Mouse (Mus musculus) cerebellum, adult 2 months (tissue): ENCODE measurements around the gene Zswim8. TPM values are rescaled to one million over a fixed set of nuclear protein-coding genes. Genes with fewer than 3 reads are reported as not detected.

Experiments
- DNase-seq, 2 experiments: peaks; one replicate each; pipeline ENCODE4 v3.0.0; 2021
- H3K27ac ChIP-seq: fragments of 200-500 bp; 2 replicates; pipeline ENCODE4 v1.5.1; 2012; ENCODE audit warnings: low read length, control low read depth, inconsistent platforms; ENCODE audit not compliant: insufficient read depth
- H3K27me3 ChIP-seq: fragments of 200-500 bp; 2 replicates; pipeline ENCODE4 v1.6.1; 2012; ENCODE audit warnings: inconsistent platforms, mild to moderate bottlenecking, low read length, moderate library complexity; ENCODE audit not compliant: control insufficient read depth, insufficient read depth
- H3K4me1 ChIP-seq: fragments of 200-500 bp; 2 replicates; pipeline ENCODE4 v1.6.1; 2011; ENCODE audit warnings: low read length; ENCODE audit not compliant: control insufficient read depth, insufficient read depth
- H3K4me3 ChIP-seq: fragments of 200-500 bp; replicated peaks from 2 replicates; pipeline ENCODE3; 2011; ENCODE audit warnings: mild to moderate bottlenecking, low read depth, low read length, control low read depth; ENCODE audit not compliant: insufficient read depth
- CTCF ChIP-seq: fragments of 200-500 bp; IDR thresholded peaks from 2 replicates; pipeline ENCODE4 v1.5.1; 2011; ENCODE audit warnings: low read depth, mild to moderate bottlenecking, control low read depth, low read length, moderate library complexity, borderline replicate concordance; ENCODE audit not compliant: insufficient read depth
- POLR2A ChIP-seq: fragments of 200-500 bp; IDR thresholded peaks from 2 replicates; pipeline ENCODE4 v1.6.1; 2011; ENCODE audit warnings: low read length, control low read depth, borderline replicate concordance; ENCODE audit not compliant: insufficient read depth
- WGBS: fragments of 180-500 bp; shearing (Covaris S2); methylation state at CpG from one replicate; pipeline ENCODE4 v1.1.7; 2018; 5-methylcytosine and 5-hydroxymethylcytosine counted together
- polyA plus RNA-seq: library from polyadenylated mRNA; depleted of rRNA; stranded (reverse); fragments of >200 nt; gene quantifications from 2 replicates; pipeline ENCODE4 v1.2.3, GENCODE M21; 2012; rRNA removed

The Zswim8 gene
- polyA plus RNA-seq: 164 and 177 TPM in 2 replicates

DNA sequence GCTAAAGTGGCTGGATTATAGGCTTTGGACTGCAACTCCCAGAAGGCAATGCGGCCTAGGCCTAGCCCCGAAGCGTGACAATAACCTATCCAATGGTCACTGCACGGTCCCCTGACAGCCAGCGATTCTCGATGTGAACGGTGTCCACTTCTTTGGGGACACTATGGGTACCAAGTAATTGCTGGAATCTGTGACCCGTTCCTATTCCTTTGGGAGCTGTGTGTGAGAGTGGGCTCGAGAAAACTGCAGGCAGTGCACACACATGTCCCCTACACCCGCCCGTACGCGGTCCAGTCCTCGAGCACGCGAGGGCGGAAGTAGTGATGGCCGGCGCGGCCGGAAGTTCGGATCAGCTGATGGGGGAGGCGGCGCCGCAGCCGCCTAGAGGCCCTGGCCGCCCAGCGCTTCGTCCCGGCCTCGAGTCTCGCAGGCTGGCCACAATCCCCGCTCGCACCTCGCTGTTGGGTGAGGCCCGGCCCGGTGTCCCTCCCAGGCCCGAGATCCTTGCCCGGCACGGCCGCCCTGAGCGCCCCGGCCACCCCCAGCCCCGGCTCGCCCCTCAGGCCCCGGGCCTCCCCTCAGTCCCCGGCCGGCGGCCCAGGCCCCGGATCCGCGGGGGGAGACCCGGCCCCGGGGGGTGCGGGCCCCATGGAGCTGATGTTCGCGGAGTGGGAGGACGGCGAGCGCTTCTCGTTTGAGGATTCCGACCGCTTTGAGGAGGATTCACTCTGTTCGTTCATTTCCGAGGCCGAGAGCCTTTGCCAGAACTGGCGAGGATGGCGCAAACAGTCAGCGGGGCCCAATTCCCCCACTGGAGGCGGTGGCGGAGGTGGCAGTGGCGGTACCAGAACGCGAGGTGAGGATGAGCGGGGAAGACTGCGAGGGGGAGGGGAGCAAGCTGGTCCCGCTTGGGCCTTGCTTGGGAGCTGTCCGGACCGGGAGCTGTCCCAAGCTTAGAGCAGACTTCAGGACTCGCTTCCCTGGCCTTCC, at the start of gene Zswim8:
Gene Zswim8, plus strand, starts transcription at position 352 of the 990 bp plus-strand sequence.
- Histone ChIP-seq H3K4me3 (peak within 1 kb of the TSS; percentile 71), H3K27me3 (no peaks in the 10 kb centered on the region), H3K27ac (peak within 1 kb of the TSS; percentile 64; the same call in 1 of the 2 replicates), H3K4me1 (peaks cover 4% of the 10 kb centered on the region; the same call in 1 of the 2 replicates)
- peak; percentile 93 to 94 for DNase-seq
- TF ChIP-seq CTCF: no peak
- peak; percentile 83 for TF ChIP-seq POLR2A
- WGBS: 1% methylated on average over 80 of the region's 80 CpGs

- H3K27ac ChIP-seq: no peak overlapping the region
- 0 out of 2 replicates have a peak, but pooled peaks cover 3% of the 10 kb centered on the region for H3K4me1 ChIP-seq
- no peaks in the 10 kb centered on the region for H3K27me3 ChIP-seq
- TF ChIP-seq CTCF (peak; percentile 16; the same call in 1 of the 2 replicates), POLR2A (no peak)
- H3K4me3 ChIP-seq: no peak overlapping the region
- DNase-seq: peak in 1 of 2 experiments; percentile 49
Observed at GRCm38 (mm10) chr14:20658326-20658725, 49.0 kb upstream of the Zswim8 start.

DNA sequence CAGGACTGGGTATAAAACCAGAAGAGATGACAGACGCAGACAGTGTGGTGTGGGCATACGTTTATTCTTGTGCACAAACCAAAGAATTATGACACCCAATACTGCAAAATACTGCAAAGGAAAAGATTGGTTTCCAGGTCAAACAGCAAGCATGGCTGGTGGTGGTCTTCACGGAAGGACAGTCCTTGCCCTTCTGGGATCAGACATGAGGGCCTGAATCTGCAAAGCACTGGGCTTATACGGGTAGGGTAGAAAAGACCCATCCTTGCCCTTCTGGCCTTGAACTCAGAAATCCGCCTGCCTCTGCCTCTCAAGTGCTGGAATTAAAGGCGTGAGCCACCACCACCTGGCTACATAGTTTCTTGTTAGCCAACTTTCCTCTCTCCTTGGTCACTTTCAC, 48.5 kb upstream of the Zswim8 start:
- 87% methylated on average over 6 of the region's 6 CpGs for WGBS
- H3K27ac ChIP-seq: no peak overlapping the region
- no peak for DNase-seq
- TF ChIP-seq POLR2A (no peak), CTCF (no peak)
- H3K4me1 ChIP-seq: 0 out of 2 replicates have a peak, but pooled peaks cover 3% of the 10 kb centered on the region
- no peaks in the 10 kb centered on the region for H3K27me3 ChIP-seq
- H3K4me3 ChIP-seq: no peak overlapping the region

- H3K27me3 ChIP-seq: no peaks in the 10 kb centered on the region
- DNase-seq: no peak
- no peak overlapping the region for H3K4me3 ChIP-seq
- 98% methylated on average over 7 of the region's 7 CpGs for WGBS
- TF ChIP-seq CTCF (no peak), POLR2A (no peak)
- H3K4me1 ChIP-seq: 0 out of 2 replicates have a peak, but pooled peaks cover 3% of the 10 kb centered on the region
- no peak overlapping the region for H3K27ac ChIP-seq
Observed at GRCm38 (mm10) chr14:20659687-20660086, 47.7 kb upstream of the Zswim8 start.

DNA sequence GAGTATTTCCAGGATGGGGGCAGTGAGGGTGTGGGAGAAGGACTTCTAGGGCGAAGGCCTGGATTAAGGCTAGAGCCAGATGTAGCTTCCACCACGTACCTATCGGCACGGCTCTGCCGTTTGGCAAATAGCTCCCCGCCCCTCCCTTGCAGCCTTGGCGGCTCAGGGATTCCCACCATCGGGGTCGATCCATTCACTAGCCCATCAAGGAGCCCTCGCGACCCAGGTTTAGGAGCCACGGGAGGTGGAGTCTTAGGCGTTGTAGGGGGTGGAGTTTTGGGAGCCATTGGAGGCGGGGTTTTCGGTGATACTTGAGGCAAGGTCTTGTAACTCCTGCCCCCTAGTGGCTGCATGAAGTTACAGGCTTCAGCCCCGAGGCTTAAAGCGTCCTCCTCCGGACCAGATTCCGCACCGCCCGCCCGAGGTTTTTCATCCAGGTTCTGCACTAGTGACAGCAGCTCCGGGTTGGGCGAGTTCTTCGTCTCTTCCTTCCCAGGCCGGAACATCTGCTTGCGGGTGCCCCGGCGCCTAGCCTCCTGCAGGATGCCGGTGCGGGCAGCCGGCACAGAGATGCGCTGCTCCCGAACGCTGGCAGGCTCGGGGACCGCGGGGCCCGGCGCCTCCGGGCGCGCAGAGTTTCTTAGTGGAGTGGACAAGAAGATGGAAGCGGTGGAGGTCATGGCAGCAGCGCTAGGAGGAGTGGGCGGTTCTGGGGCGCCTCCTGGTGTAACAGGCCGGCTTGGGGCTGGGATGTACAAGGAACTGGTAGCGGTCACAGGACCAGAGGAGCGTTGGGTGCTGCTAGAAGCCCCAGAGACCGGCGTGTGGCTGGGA, 46.3 kb upstream of the Zswim8 start:
- peak; percentile 95 for DNase-seq
- peak overlapping the region; percentile 55 for H3K27ac ChIP-seq
- TF ChIP-seq POLR2A (peak; percentile 66; the same call in 1 of the 2 replicates), CTCF (peak; percentile 82)
- 0 out of 2 replicates have a peak, but pooled peaks cover 3% of the 10 kb centered on the region for H3K4me1 ChIP-seq
- peak overlapping the region; percentile 80 for H3K4me3 ChIP-seq
- H3K27me3 ChIP-seq: no peaks in the 10 kb centered on the region
- WGBS: under 1% methylated on average over 52 of the region's 52 CpGs

DNA sequence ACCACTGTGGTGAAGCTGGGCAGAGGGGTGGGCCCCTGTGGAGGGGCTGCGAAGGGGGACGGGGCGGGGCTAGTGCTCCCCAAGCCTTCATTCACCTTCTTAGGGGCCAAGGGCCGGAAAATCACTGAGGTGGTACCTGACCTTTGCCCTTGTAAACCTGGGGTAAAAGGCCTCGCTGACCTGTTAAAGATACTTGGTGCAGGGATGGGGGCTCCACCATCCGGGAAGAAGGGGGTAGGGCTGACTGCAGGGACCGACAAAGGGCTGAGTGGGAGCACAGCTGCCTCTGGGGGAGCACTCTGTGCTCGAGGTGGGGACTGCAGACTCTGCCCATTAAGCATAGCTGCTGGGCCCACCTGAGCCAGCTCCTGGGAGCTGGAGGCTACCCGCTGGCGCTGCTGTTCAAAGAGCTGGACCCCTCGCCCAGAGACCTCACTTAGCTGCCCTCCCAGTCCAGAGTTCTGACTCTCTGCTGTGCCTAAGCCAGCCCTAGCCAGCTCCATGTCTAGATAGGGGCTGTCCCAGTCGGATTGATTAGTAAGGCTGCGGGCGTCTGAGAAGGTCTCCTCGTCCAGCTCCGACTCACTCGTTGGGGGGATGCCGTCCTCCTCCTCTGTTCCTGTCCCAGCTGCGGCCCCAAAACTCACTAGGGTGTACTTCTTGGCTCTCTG, 45.6 kb upstream of the Zswim8 start:
- H3K27ac ChIP-seq: peak overlapping the region; percentile 49; the same call in 1 of the 2 replicates
- TF ChIP-seq POLR2A (no peak), CTCF (no peak)
- peak overlapping the region; percentile 80 for H3K4me3 ChIP-seq
- peak in 1 of 2 experiments; percentile 22 for DNase-seq
- no peaks in the 10 kb centered on the region for H3K27me3 ChIP-seq
- H3K4me1 ChIP-seq: 0 out of 2 replicates have a peak, but pooled peaks cover 3% of the 10 kb centered on the region
- 8% methylated on average over 19 of the region's 19 CpGs for WGBS

DNA sequence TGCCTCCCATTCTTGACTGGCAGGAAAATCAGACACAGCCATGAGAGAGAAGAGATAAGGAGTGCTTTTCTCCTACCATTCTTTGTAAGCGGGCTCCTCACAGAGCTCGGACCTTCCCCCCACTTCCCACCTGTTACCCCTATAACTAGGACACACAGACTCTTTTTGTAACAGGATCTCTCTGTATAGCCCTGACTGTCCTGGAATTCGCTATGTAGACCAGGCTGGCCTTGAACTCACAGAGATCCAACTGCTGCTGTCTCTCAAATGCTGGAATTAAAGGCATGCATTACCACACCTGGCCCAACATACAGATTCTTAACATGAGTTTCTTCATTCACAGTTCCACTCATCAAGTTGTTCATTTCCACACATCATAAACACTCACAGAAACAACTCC, 44.6 kb upstream of the Zswim8 start:
- DNase-seq: no peak
- Histone ChIP-seq H3K27ac (no peak overlapping the region), H3K27me3 (no peaks in the 10 kb centered on the region), H3K4me1 (0 out of 2 replicates have a peak, but pooled peaks cover 3% of the 10 kb centered on the region), H3K4me3 (no peak overlapping the region)
- WGBS: 93% methylated on average over 3 of the region's 3 CpGs
- TF ChIP-seq CTCF (no peak), POLR2A (no peak)
